Mouse (Mus musculus): ENCODE measurements around the gene Scn4a. TPM values are rescaled to one million over a fixed set of nuclear protein-coding genes. Genes with fewer than 3 reads are reported as not detected.

The Scn4a gene
- 0.06 TPM for polyA plus RNA-seq (2017; shearing (Covaris generic))

DNA sequence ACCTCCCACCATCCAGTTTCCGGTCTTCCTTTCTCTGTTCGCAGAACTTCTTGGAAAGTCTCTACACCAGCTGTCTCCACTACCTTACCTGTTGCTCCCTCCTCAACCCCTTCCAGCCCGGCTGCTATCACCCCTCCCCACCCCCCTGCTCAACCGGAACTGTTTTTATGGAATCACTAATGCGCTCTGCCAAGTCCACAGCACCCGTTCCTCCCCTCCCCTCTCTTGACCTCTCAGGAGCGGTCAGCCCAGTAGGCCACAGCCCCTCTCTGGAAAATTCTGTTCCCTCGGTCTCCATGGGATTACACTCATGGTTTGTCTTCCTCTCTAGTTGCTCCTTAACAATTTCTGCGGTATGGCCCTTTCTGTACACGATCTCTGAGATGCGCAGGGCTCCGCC, at the start of gene Scn4a:
TSS of gene Scn4a (minus strand) at position 101 of the 400 bp plus-strand sequence.

GRCm38 (mm10) chr11:106387791-106388216, 34.7 kb upstream of the Scn4a start, which contains the start of gene Icam2:
Gene Icam2 (minus strand): TSS chr11:106388075.

GRCm38 (mm10) chr11:106365366-106365765, 12.3 kb upstream of the Scn4a start, which contains the start of gene Prr29:
Gene Prr29 (plus strand): TSS chr11:106365472.

GRCm38 (mm10) chr11:106314333-106314812, 38.7 kb downstream of the Scn4a start, which contains the start of gene Cd79b:
Gene Cd79b (minus strand): TSS chr11:106314762.

GRCm38 (mm10) chr11:106301765-106302164, 51.3 kb downstream of the Scn4a start, which contains the start of gene Gh:
Gene Gh (minus strand): TSS chr11:106301865.

GRCm38 (mm10) chr11:106276454-106276853, 76.6 kb downstream of the Scn4a start, which contains the start of gene Tcam1:
Gene Tcam1 (plus strand): TSS chr11:106276672.

DNA sequence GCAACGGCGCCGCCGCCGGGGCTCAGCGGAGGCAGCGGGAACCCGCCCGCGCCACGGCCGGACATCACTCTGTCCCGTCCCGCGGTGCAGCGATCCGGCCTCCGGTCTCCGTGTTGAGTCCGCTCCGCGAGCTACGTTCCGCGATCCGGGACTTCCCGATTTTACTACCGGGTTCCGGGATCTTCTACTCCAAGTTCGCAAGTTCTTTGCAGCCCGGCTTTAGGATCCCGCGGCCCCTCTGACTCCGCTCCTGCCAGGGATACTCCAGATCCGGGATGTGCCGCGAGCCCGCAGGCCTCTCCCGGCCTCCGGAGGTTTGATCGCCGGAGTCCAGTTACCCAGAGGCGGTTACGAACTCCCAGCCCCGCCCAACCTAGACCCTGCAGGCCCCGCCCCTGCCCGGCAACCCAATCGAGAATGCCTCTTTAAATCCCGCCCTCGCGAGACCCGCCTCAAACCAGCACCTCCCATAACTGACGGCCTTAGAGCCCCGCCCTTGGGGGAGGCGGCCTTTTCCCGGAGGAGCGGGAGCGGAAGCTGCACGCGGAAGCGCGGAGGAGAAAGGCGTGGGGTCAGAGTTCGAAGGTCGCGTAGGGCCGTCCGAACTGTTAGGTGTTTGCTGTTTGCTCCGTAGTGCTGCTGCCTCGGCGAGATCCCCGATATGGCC, 80.3 kb downstream of the Scn4a start, which contains the start of gene Smarcd2:
TSS of gene Smarcd2 (minus strand) at position 329 of the 667 bp plus-strand sequence.

Other genes starting within 250 kb of the Scn4a start
- not detected for gene Gm10840, start 192.4 kb downstream of the Scn4a start, polyA plus RNA-seq (2017; shearing (Covaris generic))
- gene Limd2, start 192.4 kb downstream of the Scn4a start, polyA plus RNA-seq (2017; shearing (Covaris generic)): 1,126 TPM
- 29.8 TPM for gene Strada, start 151.1 kb downstream of the Scn4a start, polyA plus RNA-seq (2017; shearing (Covaris generic))
- gene Ccdc47, start 136.9 kb downstream of the Scn4a start, polyA plus RNA-seq (2017; shearing (Covaris generic)): 51.3 TPM
- gene Ddx42, start 136.4 kb downstream of the Scn4a start, polyA plus RNA-seq (2017; shearing (Covaris generic)): 119 TPM
- 79.2 TPM for gene Ftsj3, start 97.2 kb downstream of the Scn4a start, polyA plus RNA-seq (2017; shearing (Covaris generic))
- 134 TPM for gene Psmc5, start 97.1 kb downstream of the Scn4a start, polyA plus RNA-seq (2017; shearing (Covaris generic))
- 119 TPM for gene Smarcd2, start 80.3 kb downstream of the Scn4a start, polyA plus RNA-seq (2017; shearing (Covaris generic))
- gene Tcam1, start 76.6 kb downstream of the Scn4a start, polyA plus RNA-seq (2017; shearing (Covaris generic)): 0.35 TPM
- gene Gh, start 51.4 kb downstream of the Scn4a start, polyA plus RNA-seq (2017; shearing (Covaris generic)): not detected
- gene Cd79b, start 38.5 kb downstream of the Scn4a start, polyA plus RNA-seq (2017; shearing (Covaris generic)): 0.44 TPM
- gene Prr29, start 12.2 kb upstream of the Scn4a start, polyA plus RNA-seq (2017; shearing (Covaris generic)): not detected
- gene Icam2, start 34.8 kb upstream of the Scn4a start, polyA plus RNA-seq (2017; shearing (Covaris generic)): 88.7 TPM
- gene Ern1, start 134.6 kb upstream of the Scn4a start, polyA plus RNA-seq (2017; shearing (Covaris generic)): 115 TPM

Measured in effector memory CD4-positive, alpha-beta T cell, adult 7 months (primary cell).